Mouse (Mus musculus) testis, adult 2 months (tissue): ENCODE measurements around the gene Sh3pxd2a. TPM values are rescaled to one million over a fixed set of nuclear protein-coding genes. Genes with fewer than 3 reads are reported as not detected.

ENCODE experiments used
- H3K27ac ChIP-seq: fragments of 200-500 bp; 2 replicates; pipeline ENCODE4 v1.5.1; 2012; ENCODE audit warnings: low read depth, low read length; ENCODE audit not compliant: control insufficient read depth, insufficient read depth
- H3K27me3 ChIP-seq: fragments of 200-500 bp; 2 replicates; pipeline ENCODE4 v1.6.1; 2012; ENCODE audit warnings: mild to moderate bottlenecking, low read length, moderate library complexity; ENCODE audit not compliant: control insufficient read depth, insufficient read depth
- H3K36me3 ChIP-seq: fragments of 200-500 bp; 2 replicates; pipeline ENCODE4 v1.6.1; 2012; ENCODE audit warnings: mild to moderate bottlenecking, low read length; ENCODE audit not compliant: control insufficient read depth, insufficient read depth
- H3K4me1 ChIP-seq: fragments of 200-500 bp; 2 replicates; pipeline ENCODE4 v1.6.1; 2012; ENCODE audit warnings: low read length; ENCODE audit not compliant: control insufficient read depth, insufficient read depth
- H3K4me3 ChIP-seq: fragments of 200-500 bp; 2 replicates; pipeline ENCODE4 v1.5.1; 2012; ENCODE audit warnings: low read depth, mild to moderate bottlenecking, low read length, moderate library complexity, mixed read lengths; ENCODE audit not compliant: control insufficient read depth
- CTCF ChIP-seq: fragments of 200-500 bp; IDR thresholded peaks from 2 replicates; pipeline ENCODE4 v1.5.1; 2012; ENCODE audit warnings: low read depth, mild to moderate bottlenecking, inconsistent platforms, low read length, moderate library complexity; ENCODE audit not compliant: control insufficient read depth, insufficient read depth, insufficient replicate concordance
- POLR2A ChIP-seq: fragments of 200-500 bp; IDR thresholded peaks from 2 replicates; pipeline ENCODE4 v1.6.1; 2012; ENCODE audit warnings: low read depth, mild to moderate bottlenecking, inconsistent platforms, low read length, moderate library complexity; ENCODE audit not compliant: control insufficient read depth
- polyA plus RNA-seq: library from polyadenylated mRNA; depleted of rRNA; stranded (reverse); fragments of >200 nt; gene quantifications from 2 replicates; pipeline ENCODE4 v1.2.3, GENCODE M21; 2012

The Sh3pxd2a gene
- polyA plus RNA-seq, 1 experiment, result 1.2 TPM

DNA sequence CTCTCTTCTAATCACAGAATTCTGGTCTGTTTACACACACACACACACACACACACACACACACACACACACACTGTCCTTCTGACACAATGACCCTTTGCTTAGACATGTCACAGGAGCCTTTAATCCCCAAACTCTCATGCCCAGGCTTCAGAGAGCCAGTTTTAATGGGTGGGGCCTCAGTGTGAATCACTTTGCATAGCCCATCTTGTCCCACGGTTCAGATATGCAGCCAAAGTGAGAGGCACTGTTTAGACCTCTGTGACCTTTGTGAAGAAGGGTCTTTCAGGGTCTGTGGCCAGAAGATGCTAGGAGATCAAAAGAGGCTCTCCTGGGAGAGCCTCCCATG, 148.3 kb downstream of the Sh3pxd2a start:
- TF ChIP-seq POLR2A, result no peak
- no peak for TF ChIP-seq CTCF

DNA sequence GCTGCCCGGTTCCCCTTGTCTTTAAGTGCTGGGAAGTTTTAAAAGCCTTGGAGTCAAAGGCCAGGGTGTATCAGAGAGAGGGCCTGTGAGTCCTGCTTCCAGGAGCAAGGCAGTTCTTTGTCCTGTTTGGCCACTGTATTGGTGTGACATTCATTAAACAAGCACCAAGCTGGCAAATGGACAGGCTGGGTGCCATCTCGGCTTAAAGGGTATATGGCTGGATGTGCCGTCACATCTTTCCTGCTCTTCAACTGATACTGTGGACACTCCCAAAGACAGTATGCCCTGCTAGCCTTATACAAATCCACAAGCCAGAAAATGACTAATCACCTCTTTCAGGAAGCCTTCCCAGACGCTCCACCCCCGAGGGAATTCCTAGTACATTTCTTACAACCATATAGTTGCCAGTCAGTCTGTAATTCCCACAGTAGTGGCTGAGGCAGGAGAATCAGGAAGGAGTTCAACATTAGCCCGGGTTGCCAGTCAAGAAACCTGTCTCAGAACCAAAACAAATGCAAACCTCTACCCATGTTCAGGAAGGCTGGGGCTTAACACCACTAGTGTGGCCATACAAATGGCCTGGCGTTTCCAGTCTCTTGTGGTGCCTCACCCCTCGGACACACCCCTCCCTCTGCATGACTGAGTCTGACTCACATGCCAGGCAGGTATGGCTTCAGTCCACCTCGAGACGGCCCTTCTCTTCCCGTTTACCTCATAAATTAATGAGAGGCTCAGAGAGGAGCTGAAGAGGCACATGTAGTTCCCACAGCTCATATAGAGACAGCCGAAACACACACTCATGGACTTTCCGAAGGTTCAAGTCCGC, 148.9 kb downstream of the Sh3pxd2a start:
- no peaks in the 10 kb centered on the region for H3K36me3 ChIP-seq
- H3K4me1 ChIP-seq, result peaks cover 12% of the 10 kb centered on the region
- H3K4me3 ChIP-seq, result no peak overlapping the region; the same call in 1 of the 2 replicates
- peaks cover 2% of the 10 kb centered on the region; the same call in 1 of the 2 replicates for H3K27me3 ChIP-seq
- H3K27ac ChIP-seq, result no peak overlapping the region
- no peak for TF ChIP-seq CTCF
- TF ChIP-seq POLR2A, result no peak

More for the DNA sequence above, 148.3 kb downstream of the Sh3pxd2a start:
- no peak overlapping the region for H3K27ac ChIP-seq
- H3K27me3 ChIP-seq, result peaks cover 2% of the 10 kb centered on the region; the same call in 1 of the 2 replicates
- H3K4me3 ChIP-seq, result no peak overlapping the region
- H3K36me3 ChIP-seq, result no peaks in the 10 kb centered on the region
- H3K4me1 ChIP-seq, result peaks cover 12% of the 10 kb centered on the region

DNA sequence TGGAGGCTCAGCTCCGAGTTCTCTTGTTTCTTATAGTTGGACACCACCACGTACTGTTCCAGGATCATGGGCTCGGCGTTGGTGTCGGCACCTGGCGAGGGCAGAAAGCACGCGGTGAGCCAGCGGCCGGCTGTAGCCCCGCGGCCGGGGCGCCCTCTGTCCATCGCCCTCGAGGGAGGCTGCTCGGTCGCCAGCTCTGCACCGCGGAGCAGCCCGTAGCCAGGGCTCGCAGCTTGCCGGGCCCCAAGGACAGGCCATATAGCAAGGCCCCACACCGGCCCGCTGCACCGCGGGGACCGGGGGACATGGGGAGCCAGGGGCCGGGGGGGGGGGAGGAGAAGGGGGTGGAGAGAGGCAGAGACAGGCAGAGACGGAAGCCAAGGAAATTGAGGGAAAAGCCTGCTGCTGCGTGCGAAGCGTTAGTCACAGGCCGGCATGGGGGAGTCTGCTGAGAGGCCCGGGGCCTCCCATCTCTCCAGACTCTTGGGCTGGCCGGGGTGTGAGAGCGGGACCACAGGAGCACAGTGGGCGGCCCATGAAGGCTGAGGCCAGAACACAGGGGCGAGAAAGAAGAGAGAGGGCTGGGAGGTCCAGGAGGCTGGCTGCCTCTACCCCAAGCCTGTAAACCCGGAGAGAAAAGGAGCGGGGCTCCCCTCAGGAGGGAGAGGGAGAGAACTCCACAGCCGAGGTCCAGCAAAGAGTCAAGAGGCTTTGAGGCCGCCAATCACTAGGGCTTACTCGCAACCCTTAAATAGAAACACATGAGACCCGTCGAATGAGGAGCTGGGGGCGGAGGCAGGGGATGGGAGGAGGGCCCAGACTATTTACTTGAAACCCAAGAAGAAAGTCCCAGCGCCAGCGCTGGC, 149.9 kb downstream of the Sh3pxd2a start:
- Histone ChIP-seq H3K4me3 (peak overlapping the region; percentile 68), H3K27me3 (peaks cover 2% of the 10 kb centered on the region; the same call in 1 of the 2 replicates), H3K36me3 (no peaks in the 10 kb centered on the region), H3K27ac (no peak overlapping the region; the same call in 1 of the 2 replicates), H3K4me1 (peaks cover 12% of the 10 kb centered on the region)
- no peak for TF ChIP-seq POLR2A
- no peak for TF ChIP-seq CTCF

DNA sequence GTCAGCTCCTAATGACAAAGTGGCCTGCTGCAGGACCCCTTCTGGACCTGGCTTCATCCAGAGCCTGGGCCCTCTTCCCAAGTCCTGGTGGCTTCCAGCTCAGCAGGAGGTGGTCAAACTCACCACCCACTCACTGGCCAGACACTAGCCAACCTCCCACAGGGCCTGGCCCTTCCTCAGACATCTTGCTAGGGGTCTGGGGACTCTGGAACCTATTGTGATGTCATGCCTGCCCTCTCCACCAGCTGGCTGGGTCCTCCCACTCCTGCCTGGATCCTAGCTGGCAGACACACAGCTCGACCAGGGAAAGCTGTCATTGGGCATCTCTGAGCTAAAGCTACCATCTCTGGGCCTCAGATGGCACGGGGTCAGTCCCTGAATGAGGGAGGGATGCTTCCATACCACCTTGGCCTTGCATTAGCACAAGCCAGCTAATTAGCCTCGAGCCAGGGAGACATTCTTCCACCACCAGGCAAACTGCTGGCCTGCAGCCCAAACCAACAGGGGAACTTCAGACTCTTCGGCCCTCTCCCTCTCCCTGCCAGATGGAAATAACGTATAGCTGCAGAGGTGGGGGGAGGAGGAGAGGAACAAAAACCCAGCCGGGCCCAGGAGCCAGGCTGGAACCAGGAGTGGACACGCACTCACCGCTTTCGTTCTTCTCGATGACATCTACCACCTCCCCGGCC, 150.7 kb downstream of the Sh3pxd2a start:
- no peaks in the 10 kb centered on the region for H3K36me3 ChIP-seq
- H3K4me3 ChIP-seq, result peak overlapping the region; percentile 63
- peaks cover 12% of the 10 kb centered on the region for H3K4me1 ChIP-seq
- TF ChIP-seq POLR2A, result no peak
- no peak for TF ChIP-seq CTCF
- H3K27ac ChIP-seq, result no peak overlapping the region
- peaks cover 2% of the 10 kb centered on the region; the same call in 1 of the 2 replicates for H3K27me3 ChIP-seq

DNA sequence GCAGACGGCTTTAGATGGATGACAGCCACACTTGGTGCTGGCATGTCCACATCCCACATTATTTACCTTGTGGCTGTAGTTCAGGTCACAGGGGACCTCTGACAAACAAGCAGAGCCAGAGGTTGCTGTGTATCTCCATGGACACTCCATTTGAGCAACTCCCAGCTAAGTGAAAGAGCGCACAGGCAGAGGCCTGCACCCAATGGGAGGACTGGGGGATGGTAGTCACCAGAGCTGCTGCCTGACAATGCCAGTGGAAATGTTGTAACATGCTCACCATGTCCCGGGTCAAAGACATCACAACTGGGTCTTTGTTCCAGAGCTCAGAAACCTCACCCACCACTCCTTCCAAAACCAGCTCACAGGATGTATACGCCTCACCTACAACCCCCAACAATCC, 153.0 kb downstream of the Sh3pxd2a start:
- Histone ChIP-seq H3K36me3 (no peaks in the 10 kb centered on the region), H3K4me1 (peaks cover 12% of the 10 kb centered on the region), H3K27me3 (peaks cover 2% of the 10 kb centered on the region; the same call in 1 of the 2 replicates), H3K4me3 (no peak overlapping the region), H3K27ac (no peak overlapping the region)
- TF ChIP-seq CTCF (no peak), POLR2A (no peak)

DNA sequence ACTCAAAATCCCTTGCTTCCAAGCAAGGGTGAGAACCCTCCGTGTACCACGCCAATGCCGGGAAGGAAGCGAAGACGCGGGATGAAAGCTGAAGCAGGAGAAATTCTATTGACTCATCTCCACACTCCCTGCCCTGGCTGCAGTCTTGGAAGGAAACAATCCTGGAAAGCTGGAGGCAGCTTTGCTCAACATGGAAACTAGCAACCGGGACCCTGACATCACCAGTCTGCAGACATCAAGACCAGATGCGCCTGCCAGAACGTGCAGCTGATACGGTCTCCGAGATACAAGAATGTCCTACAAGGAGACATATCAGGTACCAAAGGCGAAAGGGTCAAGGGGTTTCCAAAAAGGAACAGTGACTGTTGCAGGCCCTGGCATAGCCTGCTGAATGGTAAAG, 154.4 kb downstream of the Sh3pxd2a start:
- Histone ChIP-seq H3K36me3 (no peaks in the 10 kb centered on the region), H3K4me3 (no peak overlapping the region), H3K27ac (no peak overlapping the region), H3K4me1 (peaks cover 12% of the 10 kb centered on the region), H3K27me3 (peaks cover 2% of the 10 kb centered on the region; the same call in 1 of the 2 replicates)
- TF ChIP-seq POLR2A, result no peak
- TF ChIP-seq CTCF, result no peak
